Mouse (Mus musculus): ENCODE data around the gene Cbx7.

The Cbx7 gene

GRCm38 (mm10) chr15:79970940-79971339, at the start of gene Cbx7:
Gene Cbx7 (minus strand): TSS chr15:79971119.
- DNase-seq (ENCODE audit: low spot score): no peak

GRCm38 (mm10) chr15:80020516-80020915, 49.6 kb upstream of the Cbx7 start:
- DNase-seq (ENCODE audit: low spot score): no peak

GRCm38 (mm10) chr15:80019625-80020024, 48.7 kb upstream of the Cbx7 start:
- no peak for DNase-seq (ENCODE audit: low spot score)

- DNase-seq (ENCODE audit: low spot score): no peak
Measured at GRCm38 (mm10) chr15:80019220-80019619, 48.3 kb upstream of the Cbx7 start.

GRCm38 (mm10) chr15:80016563-80017301, 45.8 kb upstream of the Cbx7 start:
- DNase-seq (ENCODE audit: low spot score): no peak

GRCm38 (mm10) chr15:80015211-80015952, 44.5 kb upstream of the Cbx7 start:
- no peak for DNase-seq (ENCODE audit: low spot score)

GRCm38 (mm10) chr15:80014321-80015210, 43.6 kb upstream of the Cbx7 start, which contains the start of gene Pdgfb:
Gene Pdgfb (minus strand): TSS chr15:80014977.
- peak; percentile 48 for DNase-seq (ENCODE audit: low spot score)

GRCm38 (mm10) chr15:80014031-80014320, 43.1 kb upstream of the Cbx7 start:
- no peak for DNase-seq (ENCODE audit: low spot score)

GRCm38 (mm10) chr15:80013256-80014030, 42.5 kb upstream of the Cbx7 start:
- DNase-seq (ENCODE audit: low spot score): no peak

GRCm38 (mm10) chr15:80012527-80013201, 41.7 kb upstream of the Cbx7 start:
- DNase-seq (ENCODE audit: low spot score): peak; percentile 59

GRCm38 (mm10) chr15:80011778-80012526, 41.0 kb upstream of the Cbx7 start:
- peak; percentile 55 for DNase-seq (ENCODE audit: low spot score)

GRCm38 (mm10) chr15:80011194-80011593, 40.3 kb upstream of the Cbx7 start:
- DNase-seq (ENCODE audit: low spot score): no peak

- DNase-seq (ENCODE audit: low spot score): no peak
Measured at GRCm38 (mm10) chr15:80010182-80010558, 39.3 kb upstream of the Cbx7 start.

GRCm38 (mm10) chr15:80009421-80010181, 38.7 kb upstream of the Cbx7 start:
- no peak for DNase-seq (ENCODE audit: low spot score)

- DNase-seq (ENCODE audit: low spot score): no peak
Measured at GRCm38 (mm10) chr15:80008461-80008860, 37.5 kb upstream of the Cbx7 start.

- no peak for DNase-seq (ENCODE audit: low spot score)
Measured at GRCm38 (mm10) chr15:80006156-80006555, 35.2 kb upstream of the Cbx7 start.

GRCm38 (mm10) chr15:80005436-80005835, 34.5 kb upstream of the Cbx7 start:
- no peak for DNase-seq (ENCODE audit: low spot score)

GRCm38 (mm10) chr15:80004644-80005340, 33.9 kb upstream of the Cbx7 start:
- DNase-seq (ENCODE audit: low spot score): no peak

GRCm38 (mm10) chr15:80003581-80003980, 32.7 kb upstream of the Cbx7 start:
- DNase-seq (ENCODE audit: low spot score): no peak

All from embryo, embryonic 10.5 days (tissue).